In genomic region chr6:63877765-63878345, GRCm38 (mm10) we compare ENCODE assay signal across 19 mouse cellular contexts.
DNase-seq lines count a peak whose midpoint lies in the region; ATAC-seq and TF ChIP-seq lines count a peak whose summit lies in the region.
"Had no signal": no experiment of that assay in that cellular context is flagged by ENCODE, and none has a peak within 500 bp of the region (broad histone marks: within the 10 kb centered on the region; RNA-seq: fewer than 3 reads in every experiment).

No protein-coding gene starts in this region.

- peak; percentile 60 for ATAC-seq in forebrain, embryonic 14.5 days
- ATAC-seq in hindbrain, embryonic 12.5 days (ENCODE audit: low FRiP score) = peak; percentile 36; the same call in 1 of the 2 replicates
- ATAC-seq in midbrain, embryonic 11.5 days (ENCODE audit: low FRiP score) = peak; percentile 49; the same call in 1 of the 2 replicates
- peak; percentile 47; the same call in 1 of the 2 replicates for ATAC-seq in neural tube, embryonic 13.5 days (ENCODE audit: low read depth)
- no peak for ATAC-seq in intestine, postnatal 0 days

- H3K9ac ChIP-seq in forebrain, embryonic 14.5 days (ENCODE audit: low read length) = no peak overlapping the region
- H3K9ac ChIP-seq in hindbrain, embryonic 12.5 days = no peak overlapping the region
- H3K9ac ChIP-seq in midbrain, embryonic 11.5 days (ENCODE audit: low read length) = no peak overlapping the region
- no peak overlapping the region for H3K9ac ChIP-seq in neural tube, embryonic 13.5 days
- H3K9ac ChIP-seq in intestine, postnatal 0 days (ENCODE audit: low read depth, low read length) = no peak overlapping the region
- H3K9ac ChIP-seq: limb, embryonic 15.5 days; liver, embryonic 15.5 days had no signal

- no peak for TF ChIP-seq CTCF in intestine, postnatal 0 days (IDR thresholded peaks at IDR 0.05; ENCODE audit: low read depth)

- H3K27me3 ChIP-seq in forebrain, embryonic 14.5 days (replicated peaks; ENCODE audit: control insufficient read depth, insufficient read depth, low read length) = no peaks in the 10 kb centered on the region
- no peaks in the 10 kb centered on the region for H3K27me3 ChIP-seq in hindbrain, embryonic 12.5 days
- H3K27me3 ChIP-seq in midbrain, embryonic 11.5 days (ENCODE audit: control insufficient read depth, insufficient read depth, low read length) = no peaks in the 10 kb centered on the region
- H3K27me3 ChIP-seq in neural tube, embryonic 13.5 days = no peaks in the 10 kb centered on the region
- H3K27me3 ChIP-seq in intestine, postnatal 0 days (replicated peaks; ENCODE audit: control insufficient read depth, insufficient read depth, low read length) = no peaks in the 10 kb centered on the region
- H3K27me3 ChIP-seq: limb, embryonic 15.5 days; liver, embryonic 15.5 days had no signal

- no peaks in the 10 kb centered on the region for H3K36me3 ChIP-seq in forebrain, embryonic 14.5 days (ENCODE audit: control insufficient read depth, insufficient read depth, low read length)
- H3K36me3 ChIP-seq in hindbrain, embryonic 12.5 days = no peaks in the 10 kb centered on the region
- no peaks in the 10 kb centered on the region for H3K36me3 ChIP-seq in midbrain, embryonic 11.5 days (ENCODE audit: control insufficient read depth, insufficient read depth, low read length)
- no peaks in the 10 kb centered on the region for H3K36me3 ChIP-seq in neural tube, embryonic 13.5 days
- no peaks in the 10 kb centered on the region for H3K36me3 ChIP-seq in intestine, postnatal 0 days (ENCODE audit: control insufficient read depth, insufficient read depth)
- H3K36me3 ChIP-seq: heart, embryonic 10.5 days; limb, embryonic 15.5 days; liver, embryonic 15.5 days had no signal

- peak; percentile 23 for DNase-seq in forebrain, embryonic 14.5 days (ENCODE audit: low spot score)
- DNase-seq in midbrain, embryonic 11.5 days (ENCODE audit: low spot score, missing footprints) = no peak
- DNase-seq in heart, postnatal 4 days = no peak
- no peak for DNase-seq in spleen, postnatal 4 days (ENCODE audit: low spot score in 2 of 2)
- DNase-seq: adrenal gland, postnatal 10 days; cerebellum, adult 11 months; cerebellum, postnatal 14 days; kidney, adult 8-10 months; kidney, postnatal 14 days; layer of hippocampus, postnatal 36 days; right cerebral cortex, postnatal 14 days had no signal

- H3K4me3 ChIP-seq in forebrain, embryonic 14.5 days (ENCODE audit: low read depth, low read length) = no peak overlapping the region
- H3K4me3 ChIP-seq in hindbrain, embryonic 12.5 days = no peak overlapping the region
- no peak overlapping the region for H3K4me3 ChIP-seq in midbrain, embryonic 11.5 days (ENCODE audit: low read depth, low read length)
- no peak overlapping the region for H3K4me3 ChIP-seq in neural tube, embryonic 13.5 days
- no peak overlapping the region for H3K4me3 ChIP-seq in intestine, postnatal 0 days (ENCODE audit: low read depth, low read length)
- H3K4me3 ChIP-seq: heart, embryonic 10.5 days; layer of hippocampus, adult 2 months; limb, embryonic 15.5 days; liver, embryonic 15.5 days had no signal

- 16% methylated on average over 6 of the region's 6 CpGs for WGBS in forebrain, embryonic 14.5 days
- WGBS in hindbrain, embryonic 12.5 days = 56% methylated on average over 6 of the region's 6 CpGs
- 52% methylated on average over 6 of the region's 6 CpGs for WGBS in midbrain, embryonic 11.5 days
- WGBS in neural tube, embryonic 13.5 days = 47% methylated on average over 6 of the region's 6 CpGs
- 33% methylated on average over 6 of the region's 6 CpGs for WGBS in intestine, postnatal 0 days

- no peak overlapping the region for H3K27ac ChIP-seq in forebrain, embryonic 14.5 days (ENCODE audit: low read depth, low read length)
- peak overlapping the region; percentile 40; the same call in 1 of the 2 replicates for H3K27ac ChIP-seq in hindbrain, embryonic 12.5 days
- no peak overlapping the region; the same call in 1 of the 2 replicates for H3K27ac ChIP-seq in midbrain, embryonic 11.5 days (ENCODE audit: low read depth, low read length)
- H3K27ac ChIP-seq in neural tube, embryonic 13.5 days (replicated peaks) = no peak overlapping the region
- no peak overlapping the region for H3K27ac ChIP-seq in intestine, postnatal 0 days (ENCODE audit: low read depth, low read length)
- H3K27ac ChIP-seq: heart, embryonic 10.5 days; layer of hippocampus, adult 2 months; limb, embryonic 15.5 days; liver, embryonic 15.5 days; stomach, postnatal 0 days had no signal

- H3K9me3 ChIP-seq in forebrain, embryonic 14.5 days (replicated peaks; ENCODE audit: control insufficient read depth, low read length) = no peaks in the 10 kb centered on the region
- H3K9me3 ChIP-seq in hindbrain, embryonic 12.5 days (replicated peaks) = no peaks in the 10 kb centered on the region
- no peaks in the 10 kb centered on the region for H3K9me3 ChIP-seq in midbrain, embryonic 11.5 days (ENCODE audit: control insufficient read depth, low read length)
- no peaks in the 10 kb centered on the region for H3K9me3 ChIP-seq in neural tube, embryonic 13.5 days
- no peaks in the 10 kb centered on the region for H3K9me3 ChIP-seq in intestine, postnatal 0 days (ENCODE audit: control insufficient read depth)
- H3K9me3 ChIP-seq: heart, embryonic 10.5 days; limb, embryonic 15.5 days; liver, embryonic 15.5 days had no signal

- H3K4me2 ChIP-seq in forebrain, embryonic 14.5 days (ENCODE audit: low read length) = no peak overlapping the region
- H3K4me2 ChIP-seq in hindbrain, embryonic 12.5 days (replicated peaks) = no peak overlapping the region
- no peak overlapping the region for H3K4me2 ChIP-seq in midbrain, embryonic 11.5 days
- H3K4me2 ChIP-seq in neural tube, embryonic 13.5 days = no peak overlapping the region
- no peak overlapping the region for H3K4me2 ChIP-seq in intestine, postnatal 0 days (replicated peaks; ENCODE audit: low read depth)
- H3K4me2 ChIP-seq: limb, embryonic 15.5 days; liver, embryonic 15.5 days had no signal

- H3K4me1 ChIP-seq in forebrain, embryonic 14.5 days (ENCODE audit: control insufficient read depth, insufficient read depth, low read length) = no peaks in the 10 kb centered on the region; the same call in 1 of the 2 replicates
- H3K4me1 ChIP-seq in hindbrain, embryonic 12.5 days = peaks cover 11% of the 10 kb centered on the region
- peaks cover 2% of the 10 kb centered on the region; the same call in 1 of the 2 replicates for H3K4me1 ChIP-seq in midbrain, embryonic 11.5 days (ENCODE audit: control insufficient read depth, insufficient read depth, low read length)
- peaks cover 15% of the 10 kb centered on the region for H3K4me1 ChIP-seq in neural tube, embryonic 13.5 days (replicated peaks)
- H3K4me1 ChIP-seq in intestine, postnatal 0 days (replicated peaks; ENCODE audit: control insufficient read depth, insufficient read depth, low read length) = no peaks in the 10 kb centered on the region
- H3K4me1 ChIP-seq: heart, embryonic 10.5 days; limb, embryonic 15.5 days; liver, embryonic 15.5 days had no signal
